Mouse (Mus musculus): ENCODE results near the gene Bak1.

Gene Bak1

DNA sequence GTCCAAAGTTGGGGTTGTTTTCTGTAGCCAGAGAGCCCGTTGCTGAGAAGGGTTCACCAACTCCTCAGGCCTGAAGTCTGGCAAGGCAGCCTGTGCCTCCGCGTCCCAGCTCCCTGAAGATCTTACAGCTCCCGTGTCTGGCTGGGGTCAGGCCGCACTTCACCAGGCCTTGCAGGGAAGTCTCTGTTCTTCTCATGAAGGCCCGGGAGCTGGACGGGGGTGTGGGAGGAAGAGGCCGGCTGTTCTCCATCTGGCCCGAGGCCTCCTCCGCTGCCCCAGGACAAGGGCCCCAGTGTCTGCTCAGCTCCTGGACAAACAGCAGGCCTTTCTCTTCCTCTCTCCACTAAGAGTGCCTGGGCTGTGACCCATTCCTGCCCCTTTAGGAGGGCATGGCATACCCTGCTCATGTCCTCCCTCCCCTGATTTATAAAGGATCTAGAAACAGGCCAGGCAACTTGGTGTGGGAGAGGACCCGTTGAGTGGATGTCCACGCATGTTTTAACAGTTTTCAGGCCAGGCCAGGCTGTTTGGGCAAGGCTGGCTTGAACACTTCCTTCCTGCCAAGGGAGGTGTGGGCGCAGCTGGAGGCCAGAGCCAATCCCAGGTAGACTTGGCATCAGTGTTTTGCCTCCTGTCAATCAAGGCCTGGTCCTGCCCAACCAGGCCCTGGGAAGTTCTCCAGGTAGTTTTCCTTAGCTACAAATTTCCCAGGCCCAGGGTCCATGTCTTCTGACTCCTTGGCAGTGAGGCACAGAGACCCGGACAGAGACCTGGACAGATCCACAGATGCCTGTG lies 19.8 kb upstream of the Bak1 start:
- DNase-seq = no peak

DNA sequence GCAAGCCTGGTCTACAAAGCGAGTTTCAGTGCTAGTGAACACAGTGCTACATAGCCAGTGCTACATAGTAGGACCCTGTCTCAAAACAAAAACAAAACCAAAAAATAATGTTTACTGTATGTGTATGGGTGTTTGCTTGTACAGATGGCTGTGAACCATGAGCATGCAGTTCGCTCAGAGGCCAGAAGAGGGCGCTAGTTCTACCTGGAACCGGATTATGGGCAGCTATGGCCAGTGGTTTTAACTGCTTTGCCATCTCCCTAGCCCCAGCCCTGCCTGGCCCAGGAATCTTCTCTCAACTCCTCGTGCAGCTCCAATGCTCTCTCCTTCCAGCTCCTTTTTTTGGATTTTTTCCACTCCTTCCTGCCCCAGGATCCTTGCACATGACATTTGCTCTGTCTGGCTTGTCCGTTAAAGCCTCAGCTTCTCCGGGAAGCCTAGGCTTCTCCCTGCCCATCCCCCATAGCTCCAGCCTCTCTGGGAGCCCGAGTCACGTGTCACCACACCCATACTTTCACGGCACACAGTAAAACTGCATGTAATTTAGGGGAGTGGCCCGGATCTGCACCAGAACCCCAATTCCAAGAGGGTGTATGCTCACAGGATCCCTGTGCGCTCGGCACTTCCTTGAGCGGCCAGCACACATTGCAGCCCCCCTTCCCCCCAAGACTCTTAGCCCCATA lies 19.1 kb upstream of the Bak1 start:
- DNase-seq = no peak

- no peak for DNase-seq
These were observed 16.4 kb upstream of the Bak1 start for GRCm38 (mm10) chr17:27045164-27045563.

GRCm38 (mm10) chr17:27042840-27043239 lies 14.0 kb upstream of the Bak1 start:
- DNase-seq = no peak

DNA sequence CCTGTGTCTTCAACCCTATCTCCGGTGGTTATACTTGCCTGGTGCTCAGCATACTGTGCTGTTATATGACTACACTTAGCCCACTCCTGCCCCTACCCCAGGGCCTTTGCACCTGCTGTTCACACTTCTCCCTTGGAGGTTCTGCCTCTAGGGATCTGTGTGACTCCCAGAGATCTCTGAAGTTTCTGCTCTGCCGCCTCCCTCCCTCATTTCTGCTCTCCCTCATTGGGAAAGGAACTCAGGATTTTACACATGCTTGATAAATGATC lies 12.9 kb upstream of the Bak1 start:
- DNase-seq = no peak

GRCm38 (mm10) chr17:27041046-27041786 lies 12.4 kb upstream of the Bak1 start:
- no peak for DNase-seq

GRCm38 (mm10) chr17:27040304-27041045 lies 11.7 kb upstream of the Bak1 start:
- DNase-seq = no peak

- no peak for DNase-seq
These were observed 10.8 kb upstream of the Bak1 start for GRCm38 (mm10) chr17:27039432-27040102.

DNA sequence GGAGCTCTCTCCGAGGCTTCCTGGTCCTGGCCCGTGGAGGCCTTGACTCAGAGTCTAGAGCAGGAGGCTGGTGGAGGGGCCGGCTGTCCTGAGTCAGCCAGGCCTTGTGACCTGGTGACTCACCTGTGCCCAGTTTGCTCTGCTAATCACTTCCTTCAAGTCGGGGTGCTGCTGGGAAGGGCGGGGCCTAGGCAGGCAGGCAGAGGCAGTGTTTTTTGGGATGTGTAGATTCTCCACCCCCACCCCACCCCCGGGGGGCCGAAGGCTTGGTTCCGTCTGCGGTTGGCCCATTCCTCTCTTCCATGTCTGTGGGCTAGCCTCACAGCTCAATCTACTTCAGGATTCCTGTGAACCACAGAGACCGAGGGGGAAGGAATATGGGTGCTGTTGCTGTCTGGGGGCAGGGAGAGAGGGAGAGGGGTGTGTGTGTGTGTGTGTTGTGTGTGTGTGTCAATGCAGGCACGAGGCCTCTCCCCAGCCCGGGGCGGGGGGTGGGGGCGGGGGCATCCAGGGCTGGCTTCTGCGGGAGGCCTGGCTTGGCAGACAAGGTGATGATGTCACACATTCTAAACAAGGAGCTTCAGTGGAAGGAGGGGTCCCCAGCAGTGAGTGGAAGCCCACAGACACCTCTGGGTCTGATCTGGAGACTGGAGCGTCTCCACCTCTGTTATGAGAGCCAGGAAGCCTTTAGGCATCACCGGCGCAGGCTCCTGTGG lies 9.7 kb upstream of the Bak1 start:
- DNase-seq = no peak

GRCm38 (mm10) chr17:27036465-27036864 lies 7.7 kb upstream of the Bak1 start:
- no peak for DNase-seq

GRCm38 (mm10) chr17:27032869-27033268 lies 4.1 kb upstream of the Bak1 start:
- DNase-seq = peak; percentile 43

DNA sequence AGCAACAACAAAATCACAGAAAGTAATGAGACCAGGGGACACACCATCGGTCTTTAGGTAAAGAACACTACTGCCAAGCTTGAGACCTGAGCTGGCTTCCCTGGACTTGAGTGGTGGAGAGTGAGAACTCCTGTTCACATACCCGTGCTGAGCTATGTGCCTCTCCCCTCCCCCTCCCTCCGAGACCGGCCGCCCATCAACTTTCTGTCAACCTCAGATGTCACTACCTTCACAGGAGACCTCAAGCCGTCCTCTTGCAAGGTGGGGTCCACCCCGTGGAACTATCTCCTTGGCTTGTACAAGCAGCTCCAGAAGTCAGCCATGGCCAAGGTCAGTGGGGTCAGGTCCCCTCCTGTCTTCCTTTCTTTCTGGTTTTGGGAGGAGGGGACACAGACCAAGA lies 3.5 kb upstream of the Bak1 start:
- no peak for DNase-seq

DNA sequence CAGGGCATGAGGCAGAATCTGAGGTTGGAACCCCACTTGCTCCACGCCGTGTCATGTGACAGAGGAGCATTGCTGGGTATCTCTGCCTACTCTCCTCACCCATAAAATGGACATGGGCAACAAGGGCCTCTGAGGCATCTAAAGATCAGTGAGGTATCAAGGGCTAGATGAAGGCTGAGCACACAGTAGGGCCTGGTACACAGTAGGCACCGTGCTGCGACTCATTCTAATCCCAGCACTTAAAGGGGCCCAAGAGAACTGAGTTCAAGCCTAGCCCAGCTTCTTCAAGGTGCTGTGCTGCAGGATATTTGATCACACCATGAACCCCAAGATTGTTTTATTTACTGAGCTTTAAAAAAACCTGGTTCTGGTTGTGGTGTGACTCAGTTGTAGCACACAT lies 2.1 kb upstream of the Bak1 start:
- no peak for DNase-seq

- no peak for DNase-seq
These were observed 622 bp upstream of the Bak1 start for GRCm38 (mm10) chr17:27029431-27029830.

GRCm38 (mm10) chr17:27028284-27028795 lies 469 bp downstream of the Bak1 start:
- peak; percentile 89 for DNase-seq

DNA sequence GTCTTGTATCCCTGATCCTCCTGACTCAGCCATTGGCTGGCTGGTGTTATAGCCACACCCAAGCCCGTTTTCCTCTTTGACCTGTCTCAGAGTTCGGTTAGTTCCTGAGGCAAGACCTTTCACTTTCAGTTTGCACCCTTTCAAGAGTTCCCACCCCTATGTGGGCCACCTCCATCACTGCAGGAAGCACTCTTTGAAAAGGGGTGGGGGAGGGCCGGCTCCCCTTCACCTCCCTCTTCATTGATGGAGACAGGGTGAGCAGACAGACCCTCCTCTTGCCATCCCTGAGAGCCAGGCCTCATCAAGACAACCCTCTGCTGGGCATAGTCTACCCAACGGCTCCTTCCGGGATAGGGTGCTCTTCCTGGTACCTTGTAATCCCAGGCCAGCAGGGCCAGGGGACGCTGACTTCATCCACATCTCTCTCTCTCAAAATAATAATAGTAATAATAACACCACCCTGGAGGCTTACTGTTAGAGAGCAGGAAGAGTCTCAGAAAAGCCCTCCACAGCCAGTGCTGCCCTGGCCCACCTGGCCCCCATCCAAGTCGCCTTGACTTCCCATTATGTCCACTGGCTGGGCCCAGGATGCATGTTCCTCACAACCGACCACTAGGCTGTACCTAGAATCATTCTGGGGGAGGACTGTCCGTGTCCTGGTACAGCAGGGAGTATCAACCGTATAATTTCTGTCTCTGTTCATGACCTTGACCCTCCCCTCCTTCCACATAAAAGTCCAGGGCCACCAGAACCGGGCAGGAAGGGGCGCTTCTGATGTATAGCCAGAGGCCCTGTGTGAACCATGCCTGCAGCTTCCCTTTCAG lies 1.1 kb downstream of the Bak1 start:
- DNase-seq = no peak

GRCm38 (mm10) chr17:27025951-27026350 lies 2.9 kb downstream of the Bak1 start:
- no peak for DNase-seq

- DNase-seq = no peak
These were observed 3.4 kb downstream of the Bak1 start for GRCm38 (mm10) chr17:27025326-27025902.

DNA sequence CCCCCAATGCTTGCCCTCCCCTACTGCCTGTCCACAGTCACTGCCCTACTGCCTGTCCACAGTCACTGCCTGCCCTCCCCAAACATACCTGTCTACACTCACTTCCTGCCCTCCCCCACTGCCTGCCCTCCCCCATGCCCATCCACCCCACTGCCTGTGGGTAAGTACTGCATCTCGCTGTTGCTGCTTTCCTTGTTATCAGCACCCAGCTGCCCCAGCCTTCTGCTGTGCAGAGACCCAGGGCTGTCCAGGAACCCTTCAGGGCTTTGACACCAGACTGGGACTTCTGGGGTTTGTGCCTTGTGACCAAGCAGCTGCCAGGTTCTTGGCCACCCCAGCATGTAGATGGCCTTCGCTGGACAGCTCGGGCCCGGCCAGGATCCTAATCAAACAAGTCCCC lies 5.5 kb downstream of the Bak1 start:
- DNase-seq = no peak

DNA sequence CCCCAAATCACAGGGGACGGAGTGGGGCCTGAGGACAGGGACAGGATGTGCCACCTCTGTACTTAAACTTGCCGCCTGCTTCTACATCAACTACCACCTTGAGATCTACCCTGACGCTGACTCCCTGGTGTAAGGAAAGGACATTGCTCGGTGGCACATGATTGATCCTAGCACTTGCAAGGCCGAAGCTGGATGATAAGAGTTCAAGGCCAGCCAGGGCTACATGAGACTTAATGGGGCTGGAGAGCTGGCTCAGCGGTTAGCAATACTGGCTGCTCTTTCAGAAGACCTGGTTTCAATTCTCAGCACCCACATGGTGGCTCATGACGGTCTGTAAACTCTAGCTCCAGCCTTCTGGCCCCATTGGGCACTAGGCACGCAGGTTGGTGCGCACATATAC lies 7.1 kb downstream of the Bak1 start:
- DNase-seq = no peak

GRCm38 (mm10) chr17:27021076-27021475 lies 7.7 kb downstream of the Bak1 start:
- DNase-seq = no peak
